Mouse (Mus musculus): ENCODE results near the gene Fam163b. TPM values are rescaled to one million over a fixed set of nuclear protein-coding genes. Genes with fewer than 3 reads are reported as not detected.

The Fam163b gene
- polyA plus RNA-seq, 1 experiment from 2014 or later = 0.16 TPM

DNA sequence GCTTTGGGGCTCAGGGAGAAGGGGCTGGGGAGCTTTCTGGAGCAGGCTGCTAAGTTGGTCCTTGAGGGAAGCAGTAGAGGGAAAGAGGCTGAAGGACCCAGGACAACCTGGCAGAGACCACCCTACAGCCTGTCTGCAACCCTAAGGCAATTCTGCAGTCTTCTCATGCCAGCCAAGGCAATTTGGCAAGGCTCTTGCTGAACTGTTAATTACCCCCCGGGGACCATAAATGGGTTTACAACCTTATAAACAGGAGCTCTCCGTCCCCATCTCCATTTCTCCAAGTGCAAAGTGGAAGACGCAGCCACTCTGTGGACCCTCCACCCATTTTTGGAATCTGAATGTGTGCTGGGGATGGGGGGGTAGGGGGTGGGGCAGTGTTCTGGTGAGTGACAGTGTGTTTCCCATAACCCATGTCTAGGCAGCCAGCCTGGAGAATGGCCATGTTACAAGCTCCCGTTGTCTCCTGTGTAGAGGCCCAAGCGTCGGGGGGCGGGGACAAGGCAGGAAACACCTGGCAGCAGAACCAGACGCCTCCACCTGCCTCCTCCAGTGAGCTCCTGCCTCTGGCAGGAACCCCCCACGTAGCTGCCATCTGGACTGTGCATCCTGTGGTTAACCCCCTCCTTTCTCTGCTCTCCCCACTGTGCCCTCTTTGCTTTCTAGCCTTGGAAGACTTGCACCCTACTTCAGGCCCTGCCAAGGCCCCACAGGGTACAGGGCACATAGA is 20.5 kb downstream of the Fam163b start:
- Histone ChIP-seq H3K4me3 (ENCODE audit: low read length) (no peak overlapping the region), H3K36me3 (ENCODE audit: control insufficient read depth, insufficient read depth, low read length) (no peaks in the 10 kb centered on the region), H3K9me3 (ENCODE audit: control insufficient read depth, low read length) (no peaks in the 10 kb centered on the region), H3K27me3 (replicated peaks; ENCODE audit: control insufficient read depth, insufficient read depth, low read length) (no peaks in the 10 kb centered on the region), H3K27ac (ENCODE audit: low read length) (no peak overlapping the region), H3K9ac (ENCODE audit: low read depth, low read length) (no peak overlapping the region), H3K4me1 (ENCODE audit: control insufficient read depth, insufficient read depth, low read length) (peaks cover 10% of the 10 kb centered on the region), H3K4me2 (ENCODE audit: low read depth, low read length) (no peak overlapping the region)
- 17% methylated on average over 9 of the region's 9 CpGs for WGBS
- ATAC-seq = peak; percentile 31

DNA sequence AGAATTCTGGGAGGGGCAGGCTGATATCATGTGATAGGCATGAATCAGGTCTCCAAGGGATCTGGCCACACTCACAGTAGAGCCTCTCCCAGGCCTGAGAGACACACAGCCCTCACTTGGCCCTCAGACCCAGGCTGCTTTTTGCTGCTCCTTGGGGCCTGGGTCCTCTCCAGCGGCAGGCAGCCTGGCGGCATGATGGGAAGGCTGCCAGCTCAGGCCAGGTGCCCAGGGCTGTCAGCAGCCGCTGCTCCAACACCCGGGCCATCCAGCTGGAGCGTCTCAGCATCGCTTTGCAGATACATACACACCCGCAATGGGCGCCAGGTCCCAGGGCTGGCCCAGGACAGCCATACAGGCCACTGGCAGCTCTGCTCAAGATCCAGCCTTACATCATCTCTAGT is 22.1 kb downstream of the Fam163b start:
- Histone ChIP-seq H3K9ac (ENCODE audit: low read depth, low read length) (0 out of 2 replicates have a peak overlapping the region, but pooled peaks have one; percentile 19), H3K36me3 (ENCODE audit: control insufficient read depth, insufficient read depth, low read length) (no peaks in the 10 kb centered on the region), H3K4me3 (ENCODE audit: low read length) (no peak overlapping the region), H3K27me3 (replicated peaks; ENCODE audit: control insufficient read depth, insufficient read depth, low read length) (no peaks in the 10 kb centered on the region), H3K9me3 (ENCODE audit: control insufficient read depth, low read length) (no peaks in the 10 kb centered on the region), H3K4me2 (ENCODE audit: low read depth, low read length) (no peak overlapping the region), H3K4me1 (ENCODE audit: control insufficient read depth, insufficient read depth, low read length) (peaks cover 10% of the 10 kb centered on the region), H3K27ac (ENCODE audit: low read length) (no peak overlapping the region)
- 48% methylated on average over 8 of the region's 8 CpGs for WGBS
- no peak for ATAC-seq

DNA sequence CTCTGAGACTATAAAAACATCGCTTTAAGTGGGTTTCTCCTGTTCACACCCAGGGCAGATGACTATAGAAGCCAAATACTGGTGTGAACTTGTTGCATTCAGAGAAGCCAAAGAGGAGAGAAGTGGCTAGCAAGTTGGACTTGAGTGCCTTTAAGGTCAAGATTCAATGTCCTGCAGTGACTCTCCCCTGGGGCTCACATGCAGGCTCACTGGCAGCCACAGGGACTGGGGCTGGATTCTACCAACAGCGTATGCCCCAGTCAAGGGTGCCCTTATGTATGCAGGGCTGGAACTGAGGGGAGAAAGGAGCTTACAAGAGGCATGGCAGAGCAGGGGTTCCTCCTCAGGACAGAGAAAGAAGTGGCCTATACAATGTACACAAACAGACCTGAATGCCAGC is 22.5 kb downstream of the Fam163b start:
- H3K4me3 ChIP-seq (ENCODE audit: low read length) = no peak overlapping the region
- ATAC-seq = no peak
- 90% methylated on average over 2 of the region's 2 CpGs for WGBS

DNA sequence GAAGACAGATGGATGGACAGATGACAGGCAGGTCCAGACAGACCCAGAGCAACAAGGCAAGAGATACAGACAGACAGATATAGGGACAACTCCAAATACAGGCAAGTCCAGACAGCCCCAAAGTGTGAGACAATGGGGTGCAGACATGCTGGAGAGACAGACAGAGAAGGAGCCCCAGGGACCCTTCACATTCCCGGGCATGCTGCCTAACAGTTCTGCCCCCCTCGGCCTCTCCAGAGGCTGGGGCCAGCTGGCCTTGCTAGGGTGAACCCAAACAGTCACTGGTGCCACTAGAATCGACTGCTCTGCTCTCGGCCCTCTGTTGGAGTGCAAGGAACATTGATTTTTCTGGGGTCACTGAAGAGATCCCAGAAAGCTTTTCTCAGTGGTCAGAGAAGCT is 23.8 kb downstream of the Fam163b start:
- peaks cover 10% of the 10 kb centered on the region for H3K4me1 ChIP-seq (ENCODE audit: control insufficient read depth, insufficient read depth, low read length)
- no peak overlapping the region for H3K4me2 ChIP-seq (ENCODE audit: low read depth, low read length)
- no peak overlapping the region for H3K4me3 ChIP-seq (ENCODE audit: low read length)
- no peaks in the 10 kb centered on the region for H3K27me3 ChIP-seq (replicated peaks; ENCODE audit: control insufficient read depth, insufficient read depth, low read length)
- H3K36me3 ChIP-seq (ENCODE audit: control insufficient read depth, insufficient read depth, low read length) = no peaks in the 10 kb centered on the region
- no peak overlapping the region for H3K27ac ChIP-seq (ENCODE audit: low read length)
- WGBS = 42% methylated on average over 4 of the region's 4 CpGs
- H3K9me3 ChIP-seq (ENCODE audit: control insufficient read depth, low read length) = no peaks in the 10 kb centered on the region
- ATAC-seq = no peak
- no peak overlapping the region for H3K9ac ChIP-seq (ENCODE audit: low read depth, low read length)

More for the DNA sequence above, 22.5 kb downstream of the Fam163b start:
- Histone ChIP-seq H3K4me2 (ENCODE audit: low read depth, low read length) (no peak overlapping the region), H3K36me3 (ENCODE audit: control insufficient read depth, insufficient read depth, low read length) (no peaks in the 10 kb centered on the region), H3K9ac (ENCODE audit: low read depth, low read length) (no peak overlapping the region), H3K4me1 (ENCODE audit: control insufficient read depth, insufficient read depth, low read length) (peaks cover 10% of the 10 kb centered on the region), H3K9me3 (ENCODE audit: control insufficient read depth, low read length) (no peaks in the 10 kb centered on the region), H3K27me3 (replicated peaks; ENCODE audit: control insufficient read depth, insufficient read depth, low read length) (no peaks in the 10 kb centered on the region), H3K27ac (ENCODE audit: low read length) (no peak overlapping the region)

DNA sequence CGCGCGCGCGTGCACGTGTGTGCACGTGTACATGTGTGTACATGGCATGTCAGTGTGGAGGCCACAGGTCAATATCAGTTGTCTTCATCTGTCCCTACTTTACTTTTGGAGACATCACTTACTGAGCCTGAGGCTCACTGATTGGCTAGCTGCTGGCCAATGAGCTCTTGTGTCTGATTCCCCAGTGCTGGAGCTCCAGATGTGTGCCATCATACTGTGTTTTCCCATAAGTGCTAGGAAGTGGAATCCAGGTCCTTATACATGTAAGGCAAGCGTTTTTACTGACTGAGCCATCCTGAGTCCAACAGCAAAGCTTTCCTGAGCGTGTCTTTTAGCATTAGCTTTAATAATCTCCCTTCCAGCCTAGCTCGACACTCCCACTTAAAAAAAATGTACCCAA is 28.1 kb downstream of the Fam163b start:
- H3K4me3 ChIP-seq (ENCODE audit: low read length) = no peak overlapping the region
- no peaks in the 10 kb centered on the region for H3K36me3 ChIP-seq (ENCODE audit: control insufficient read depth, insufficient read depth, low read length)
- H3K27me3 ChIP-seq (replicated peaks; ENCODE audit: control insufficient read depth, insufficient read depth, low read length) = no peaks in the 10 kb centered on the region
- H3K4me1 ChIP-seq (ENCODE audit: control insufficient read depth, insufficient read depth, low read length) = no peaks in the 10 kb centered on the region
- H3K9me3 ChIP-seq (ENCODE audit: control insufficient read depth, low read length) = no peaks in the 10 kb centered on the region
- 83% methylated on average over 10 of the region's 10 CpGs for WGBS
- no peak overlapping the region for H3K27ac ChIP-seq (ENCODE audit: low read length)
- ATAC-seq = no peak
- no peak overlapping the region for H3K9ac ChIP-seq (ENCODE audit: low read depth, low read length)
- H3K4me2 ChIP-seq (ENCODE audit: low read depth, low read length) = no peak overlapping the region

DNA sequence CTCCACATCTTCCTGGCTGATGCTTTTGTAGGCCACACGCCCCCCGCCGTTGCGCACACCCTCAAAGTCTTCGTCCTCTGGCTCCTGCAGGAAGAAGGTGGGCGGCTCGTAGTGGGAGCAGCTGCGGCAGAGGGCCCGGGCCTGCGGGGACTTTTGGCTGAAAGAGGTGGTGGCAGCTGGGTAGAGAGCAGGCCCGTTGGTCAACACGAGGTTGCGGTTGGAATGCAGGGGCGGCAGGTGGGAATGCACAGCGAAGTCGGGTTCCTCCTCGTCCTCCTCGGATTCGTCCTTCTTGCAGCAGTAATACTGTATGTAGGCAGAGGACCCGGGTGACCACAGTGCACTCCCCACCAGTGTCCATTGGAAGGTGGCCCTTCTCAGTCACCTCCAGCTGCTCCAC is 29.7 kb downstream of the Fam163b start:
- H3K27me3 ChIP-seq (replicated peaks; ENCODE audit: control insufficient read depth, insufficient read depth, low read length) = no peaks in the 10 kb centered on the region
- H3K4me2 ChIP-seq (ENCODE audit: low read depth, low read length) = no peak overlapping the region
- 67% methylated on average over 20 of the region's 20 CpGs for WGBS
- H3K27ac ChIP-seq (ENCODE audit: low read length) = no peak overlapping the region
- no peaks in the 10 kb centered on the region for H3K4me1 ChIP-seq (ENCODE audit: control insufficient read depth, insufficient read depth, low read length)
- ATAC-seq = no peak
- no peaks in the 10 kb centered on the region for H3K9me3 ChIP-seq (ENCODE audit: control insufficient read depth, low read length)
- H3K36me3 ChIP-seq (ENCODE audit: control insufficient read depth, insufficient read depth, low read length) = no peaks in the 10 kb centered on the region
- H3K9ac ChIP-seq (ENCODE audit: low read depth, low read length) = no peak overlapping the region
- H3K4me3 ChIP-seq (ENCODE audit: low read length) = no peak overlapping the region

DNA sequence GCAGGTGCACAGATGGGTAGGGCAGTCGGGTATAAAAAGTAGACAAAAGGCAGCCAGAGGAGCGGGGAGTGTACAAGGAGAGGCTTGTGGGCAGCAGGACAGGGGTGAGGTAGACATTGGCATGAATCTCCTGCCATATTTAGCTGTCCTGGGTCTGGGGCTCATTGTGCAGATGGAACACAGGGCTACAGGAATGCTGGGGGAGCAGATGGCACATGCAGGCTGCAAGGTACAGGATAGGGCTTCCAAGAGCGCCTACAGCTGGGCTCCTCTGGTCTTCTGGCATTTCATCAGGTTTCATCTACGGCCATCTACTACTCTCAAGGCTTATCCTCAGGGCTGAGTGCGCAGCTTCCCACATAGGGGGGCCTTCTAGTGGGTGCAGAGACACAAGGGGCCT is 33.2 kb downstream of the Fam163b start:
- 77% methylated on average over 5 of the region's 5 CpGs for WGBS
- Histone ChIP-seq H3K9me3 (ENCODE audit: control insufficient read depth, low read length) (no peaks in the 10 kb centered on the region), H3K36me3 (ENCODE audit: control insufficient read depth, insufficient read depth, low read length) (no peaks in the 10 kb centered on the region), H3K9ac (ENCODE audit: low read depth, low read length) (no peak overlapping the region), H3K4me2 (ENCODE audit: low read depth, low read length) (no peak overlapping the region), H3K27ac (ENCODE audit: low read length) (no peak overlapping the region), H3K27me3 (replicated peaks; ENCODE audit: control insufficient read depth, insufficient read depth, low read length) (no peaks in the 10 kb centered on the region), H3K4me1 (ENCODE audit: control insufficient read depth, insufficient read depth, low read length) (no peaks in the 10 kb centered on the region), H3K4me3 (ENCODE audit: low read length) (no peak overlapping the region)
- ATAC-seq = no peak

DNA sequence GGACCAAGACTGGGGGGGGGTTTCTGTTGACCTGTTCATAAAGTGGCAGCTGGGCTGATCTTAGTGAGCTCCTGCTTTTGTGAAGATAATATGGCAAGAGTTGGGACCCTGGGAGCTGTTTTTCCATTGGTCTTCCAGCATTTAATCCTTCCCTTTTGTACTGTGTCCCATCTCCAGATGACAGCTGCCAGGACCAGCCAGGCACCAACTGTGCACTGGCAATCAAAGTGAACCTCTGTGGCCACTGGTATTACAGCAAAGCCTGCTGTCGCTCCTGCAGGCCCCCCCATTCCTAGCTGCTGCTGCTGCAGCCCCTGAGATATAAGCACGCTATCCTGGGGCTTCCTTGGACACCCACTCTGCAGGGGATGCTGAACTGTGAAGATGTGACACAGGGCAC is 34.1 kb downstream of the Fam163b start:
- Histone ChIP-seq H3K27me3 (replicated peaks; ENCODE audit: control insufficient read depth, insufficient read depth, low read length) (no peaks in the 10 kb centered on the region), H3K4me3 (ENCODE audit: low read length) (no peak overlapping the region), H3K36me3 (ENCODE audit: control insufficient read depth, insufficient read depth, low read length) (no peaks in the 10 kb centered on the region), H3K9me3 (ENCODE audit: control insufficient read depth, low read length) (no peaks in the 10 kb centered on the region), H3K9ac (ENCODE audit: low read depth, low read length) (no peak overlapping the region), H3K27ac (ENCODE audit: low read length) (no peak overlapping the region), H3K4me2 (ENCODE audit: low read depth, low read length) (no peak overlapping the region), H3K4me1 (ENCODE audit: control insufficient read depth, insufficient read depth, low read length) (no peaks in the 10 kb centered on the region)
- WGBS = 73% methylated on average over 2 of the region's 2 CpGs
- ATAC-seq = no peak

DNA sequence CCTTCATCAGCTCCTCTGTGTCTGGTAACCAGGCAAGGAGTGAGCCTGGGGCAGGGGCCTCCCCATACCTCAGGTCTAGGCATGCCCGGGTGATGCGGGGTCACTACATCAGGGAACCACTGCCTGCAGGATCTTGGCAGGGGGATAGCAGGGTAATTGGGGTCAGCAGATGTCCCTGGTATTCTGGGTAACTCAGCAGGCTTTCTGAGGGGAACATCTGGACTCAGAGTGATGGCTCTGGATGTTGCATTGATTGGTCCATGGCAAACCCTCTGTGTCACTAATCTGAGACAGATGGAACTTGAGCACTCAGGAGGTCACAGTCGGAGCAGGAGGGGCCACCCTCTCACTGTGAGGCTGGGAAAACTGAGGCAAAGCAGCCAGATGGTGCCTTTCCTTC is 35.5 kb downstream of the Fam163b start:
- H3K4me2 ChIP-seq (ENCODE audit: low read depth, low read length) = no peak overlapping the region
- 72% methylated on average over 3 of the region's 3 CpGs for WGBS

DNA sequence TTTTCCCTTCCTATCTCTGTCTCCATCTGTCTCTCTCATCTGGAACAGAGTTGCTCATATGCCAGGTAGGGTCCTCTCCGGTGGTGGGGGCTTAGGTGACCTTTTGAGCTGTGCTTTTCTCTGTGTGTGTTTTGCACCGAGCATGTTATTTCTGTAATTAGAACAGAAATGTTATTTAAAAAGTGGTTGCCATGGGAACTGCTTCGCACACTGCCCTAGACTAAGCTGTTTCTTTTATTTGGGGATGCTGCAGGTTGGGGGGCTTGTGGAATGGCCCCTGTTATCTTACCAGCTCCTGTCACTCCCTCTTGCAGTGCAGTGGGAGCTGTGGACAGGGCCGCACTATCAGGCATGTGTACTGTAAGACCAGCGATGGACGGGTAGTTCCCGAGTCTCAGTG is 38.7 kb downstream of the Fam163b start:
- WGBS = 77% methylated on average over 7 of the region's 7 CpGs
- H3K4me2 ChIP-seq (ENCODE audit: low read depth, low read length) = no peak overlapping the region
- H3K4me3 ChIP-seq (ENCODE audit: low read length) = no peak overlapping the region
- H3K4me1 ChIP-seq (ENCODE audit: control insufficient read depth, insufficient read depth, low read length) = peaks cover under 1% of the 10 kb centered on the region
- H3K9ac ChIP-seq (ENCODE audit: low read depth, low read length) = no peak overlapping the region
- no peak overlapping the region for H3K27ac ChIP-seq (ENCODE audit: low read length)
- no peaks in the 10 kb centered on the region for H3K36me3 ChIP-seq (ENCODE audit: control insufficient read depth, insufficient read depth, low read length)
- no peak for ATAC-seq
- H3K27me3 ChIP-seq (replicated peaks; ENCODE audit: control insufficient read depth, insufficient read depth, low read length) = no peaks in the 10 kb centered on the region
- no peaks in the 10 kb centered on the region for H3K9me3 ChIP-seq (ENCODE audit: control insufficient read depth, low read length)

More for the DNA sequence above, 35.5 kb downstream of the Fam163b start:
- no peak overlapping the region for H3K9ac ChIP-seq (ENCODE audit: low read depth, low read length)
- H3K27me3 ChIP-seq (replicated peaks; ENCODE audit: control insufficient read depth, insufficient read depth, low read length) = no peaks in the 10 kb centered on the region
- ATAC-seq = no peak
- H3K27ac ChIP-seq (ENCODE audit: low read length) = no peak overlapping the region
- H3K9me3 ChIP-seq (ENCODE audit: control insufficient read depth, low read length) = no peaks in the 10 kb centered on the region
- no peak overlapping the region for H3K4me3 ChIP-seq (ENCODE audit: low read length)
- no peaks in the 10 kb centered on the region for H3K4me1 ChIP-seq (ENCODE audit: control insufficient read depth, insufficient read depth, low read length)
- H3K36me3 ChIP-seq (ENCODE audit: control insufficient read depth, insufficient read depth, low read length) = no peaks in the 10 kb centered on the region
